21 mouse cellular contexts compared by ENCODE assay signal in the genomic region with DNA sequence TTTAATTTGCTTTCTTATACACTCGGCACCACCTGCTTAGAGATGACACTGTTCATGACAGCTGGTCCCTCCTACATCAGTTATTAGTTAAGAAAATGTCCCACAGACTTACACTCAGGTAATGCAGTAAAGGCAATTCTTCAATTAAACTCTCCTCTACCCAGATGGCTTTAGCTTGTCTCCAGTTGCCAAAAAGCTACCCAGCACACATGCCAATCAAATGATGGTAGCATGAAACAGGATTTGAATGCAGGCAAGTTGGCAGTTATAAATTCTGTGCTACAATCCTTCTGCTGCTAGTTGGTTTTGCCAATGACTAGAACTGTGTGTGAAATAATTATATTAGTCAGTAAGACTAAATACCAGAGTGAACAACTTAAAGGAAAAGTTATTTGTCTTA.
DNase-seq lines count a peak whose midpoint lies in the region; ATAC-seq and TF ChIP-seq lines count a peak whose summit lies in the region.
"Had no signal": no experiment of that assay in that cellular context is flagged by ENCODE, and none has a peak within 500 bp of the region (broad histone marks: within the 10 kb centered on the region; RNA-seq: fewer than 3 reads in every experiment).

No protein-coding gene starts in this region.

- no peaks in the 10 kb centered on the region for H3K9me3 ChIP-seq in forebrain, embryonic 15.5 days
- no peaks in the 10 kb centered on the region for H3K9me3 ChIP-seq in forebrain, embryonic 10.5 days
- no peaks in the 10 kb centered on the region for H3K9me3 ChIP-seq in stomach, postnatal 0 days (ENCODE audit: control insufficient read depth, low read length)
- H3K9me3 ChIP-seq: embryonic facial prominence, embryonic 15.5 days; heart, embryonic 13.5 days; hindbrain, embryonic 15.5 days had no signal

- H3K27ac ChIP-seq in forebrain, embryonic 15.5 days (replicated peaks) = peak overlapping the region; percentile 59
- H3K27ac ChIP-seq in forebrain, embryonic 10.5 days = no peak overlapping the region
- H3K27ac ChIP-seq in layer of hippocampus, adult 2 months = peak overlapping the region; percentile 58; the same call in 1 of the 2 replicates
- H3K27ac ChIP-seq in stomach, postnatal 0 days (replicated peaks) = no peak overlapping the region
- H3K27ac ChIP-seq: embryonic facial prominence, embryonic 15.5 days; heart, embryonic 13.5 days; hindbrain, embryonic 15.5 days had no signal

- no peak overlapping the region for H3K9ac ChIP-seq in forebrain, embryonic 15.5 days (replicated peaks)
- H3K9ac ChIP-seq in stomach, postnatal 0 days (ENCODE audit: low read length) = no peak overlapping the region
- H3K9ac ChIP-seq: embryonic facial prominence, embryonic 15.5 days; heart, embryonic 13.5 days; hindbrain, embryonic 15.5 days had no signal

- H3K27me3 ChIP-seq in forebrain, embryonic 15.5 days = no peaks in the 10 kb centered on the region
- H3K27me3 ChIP-seq in forebrain, embryonic 10.5 days (ENCODE audit: poor library complexity, severe bottlenecking) = no peaks in the 10 kb centered on the region
- H3K27me3 ChIP-seq in stomach, postnatal 0 days (ENCODE audit: control insufficient read depth, insufficient read depth, low read length) = no peaks in the 10 kb centered on the region
- H3K27me3 ChIP-seq: CH12.LX; embryonic facial prominence, embryonic 15.5 days; heart, embryonic 13.5 days; hindbrain, embryonic 15.5 days had no signal

- no peaks in the 10 kb centered on the region for H3K4me1 ChIP-seq in forebrain, embryonic 15.5 days
- H3K4me1 ChIP-seq in forebrain, embryonic 10.5 days = no peaks in the 10 kb centered on the region
- no peaks in the 10 kb centered on the region for H3K4me1 ChIP-seq in stomach, postnatal 0 days (replicated peaks; ENCODE audit: control insufficient read depth, insufficient read depth)
- H3K4me1 ChIP-seq: embryonic facial prominence, embryonic 15.5 days; heart, embryonic 13.5 days; hindbrain, embryonic 15.5 days had no signal

- TF ChIP-seq CTCF in brain, embryonic 14.5 days (IDR thresholded peaks at IDR 0.05; ENCODE audit: borderline replicate concordance, extremely low read depth, insufficient read depth, insufficient read length) = no peak
- no peak for TF ChIP-seq CTCF in layer of hippocampus, adult 2 months (conservative IDR thresholded peaks at IDR 0.05)
- TF ChIP-seq CTCF in stomach, postnatal 0 days (IDR thresholded peaks at IDR 0.05; ENCODE audit: low read depth) = no peak

- no peaks in the 10 kb centered on the region for H3K36me3 ChIP-seq in forebrain, embryonic 15.5 days
- no peaks in the 10 kb centered on the region for H3K36me3 ChIP-seq in forebrain, embryonic 10.5 days (replicated peaks)
- no peaks in the 10 kb centered on the region for H3K36me3 ChIP-seq in stomach, postnatal 0 days (ENCODE audit: control insufficient read depth, insufficient read depth, low read length)
- H3K36me3 ChIP-seq: embryonic facial prominence, embryonic 15.5 days; heart, embryonic 13.5 days; hindbrain, embryonic 15.5 days had no signal

- WGBS in forebrain, embryonic 15.5 days = 65% methylated on average over 1 of the region's 1 CpGs
- 92% methylated on average over 1 of the region's 1 CpGs for WGBS in forebrain, embryonic 10.5 days
- WGBS in stomach, postnatal 0 days = 87% methylated on average over 1 of the region's 1 CpGs

- no peak for TF ChIP-seq POLR2A in brain, embryonic 14.5 days (IDR thresholded peaks at IDR 0.05; ENCODE audit: borderline replicate concordance, extremely low read depth, insufficient read depth, insufficient read length, poor library complexity, severe bottlenecking)

- no peak overlapping the region for H3K4me2 ChIP-seq in forebrain, embryonic 15.5 days (replicated peaks)
- no peak overlapping the region for H3K4me2 ChIP-seq in stomach, postnatal 0 days (replicated peaks; ENCODE audit: low read depth)
- H3K4me2 ChIP-seq: embryonic facial prominence, embryonic 15.5 days; heart, embryonic 13.5 days; hindbrain, embryonic 15.5 days had no signal

- H3K4me3 ChIP-seq in forebrain, embryonic 15.5 days = no peak overlapping the region
- no peak overlapping the region for H3K4me3 ChIP-seq in forebrain, embryonic 10.5 days
- no peak overlapping the region for H3K4me3 ChIP-seq in layer of hippocampus, adult 2 months
- no peak overlapping the region for H3K4me3 ChIP-seq in stomach, postnatal 0 days (ENCODE audit: low read depth, low read length)
- H3K4me3 ChIP-seq: embryonic facial prominence, embryonic 15.5 days; erythroblast, embryonic 14.5 days; heart, embryonic 13.5 days; hindbrain, embryonic 15.5 days had no signal

- TF ChIP-seq EP300 in stomach, postnatal 0 days (optimal IDR thresholded peaks at IDR 0.05) = no peak

- no peak for DNase-seq in forebrain, embryonic 10.5 days (ENCODE audit: extremely low spot score, low spot score)
- DNase-seq in brain, embryonic 14.5 days (ENCODE audit: low read depth) = peak; percentile 76
- peak; percentile 31 to 43 for DNase-seq in layer of hippocampus, adult 2 months (ENCODE audit: low spot score in 2 of 2)
- DNase-seq in layer of hippocampus, postnatal 36 days = peak; percentile 11 to 30
- DNase-seq in stomach, postnatal 0 days (ENCODE audit: low spot score) = no peak
- no peak for DNase-seq in cerebellum, adult 11 months
- DNase-seq: adrenal gland, postnatal 14 days; cerebellum, adult 8-10 months; embryo, embryonic 11 days; gastrocnemius, postnatal 36 days; heart, adult 11 months; heart, postnatal 36 days had no signal

- ATAC-seq in forebrain, embryonic 15.5 days (replicated peaks) = peak; percentile 55; the same call in 1 of the 2 replicates
- ATAC-seq in stomach, postnatal 0 days (ENCODE audit: low FRiP score, low TSS enrichment) = no peak
- ATAC-seq: activated CD4-positive, CD25-positive, alpha-beta regulatory T cell, adult 4 months; inflammation-experienced regulatory T-cells, adult 6 months; Patski had no signal

Comparison
In these comparisons a context has a peak if more than half of its experiments do, and no peak if none do; other contexts are left out.
1. H3K27ac ChIP-seq: peak in forebrain, embryonic 15.5 days (single experiment) and layer of hippocampus, adult 2 months (single experiment); none in forebrain, embryonic 10.5 days (single experiment) and stomach, postnatal 0 days (single experiment).
2. DNase-seq: peak in brain, embryonic 14.5 days (single experiment), layer of hippocampus, adult 2 months (2 of 2) and layer of hippocampus, postnatal 36 days (2 of 2); none in forebrain, embryonic 10.5 days (single experiment), stomach, postnatal 0 days (single experiment) and cerebellum, adult 11 months (single experiment).